Mouse (Mus musculus) E14TG2a.4 (cell line): ENCODE data around the gene Pin4.

Experiments
- CTCF ChIP-seq: conservative IDR thresholded peaks from 2 replicates; pipeline ENCODE4 v1.5.1; 2014; ENCODE audit warnings: low read length
- NANOG ChIP-seq: IDR thresholded peaks from 2 replicates; pipeline ENCODE4 v1.6.1; 2014; ENCODE audit warnings: borderline replicate concordance, low read length, mixed read lengths

DNA sequence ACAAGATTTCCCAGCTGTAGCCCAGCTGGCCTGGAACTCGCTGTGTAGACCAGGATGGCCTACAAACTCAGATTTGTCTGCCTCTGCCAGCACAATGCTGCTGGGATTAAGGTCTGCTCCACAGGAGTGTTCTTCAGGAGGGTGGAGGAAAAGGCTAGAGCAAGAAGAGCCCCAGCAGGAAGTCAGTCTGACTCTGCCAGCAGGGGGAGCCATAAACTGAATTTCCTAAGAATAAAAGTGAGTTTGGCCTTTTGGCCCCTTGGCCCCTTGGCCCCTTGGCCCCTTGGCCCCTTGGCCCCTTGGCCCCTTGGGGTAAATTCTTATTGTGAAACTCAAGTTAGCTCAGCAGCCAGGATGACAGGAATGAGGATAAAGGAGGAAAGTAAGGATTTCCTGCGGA, 40.5 kb downstream of the Pin4 start:
- TF ChIP-seq CTCF (peak; percentile 40), NANOG (no peak)
